Mouse (Mus musculus) testis, postnatal 14 days (tissue): Measurements from ENCODE around the gene 4931409K22Rik.

Experiments used
- DNase-seq: peaks from one replicate; pipeline ENCODE4 v3.0.0; 2021; ENCODE audit warnings: low spot score

The 4931409K22Rik gene

DNA sequence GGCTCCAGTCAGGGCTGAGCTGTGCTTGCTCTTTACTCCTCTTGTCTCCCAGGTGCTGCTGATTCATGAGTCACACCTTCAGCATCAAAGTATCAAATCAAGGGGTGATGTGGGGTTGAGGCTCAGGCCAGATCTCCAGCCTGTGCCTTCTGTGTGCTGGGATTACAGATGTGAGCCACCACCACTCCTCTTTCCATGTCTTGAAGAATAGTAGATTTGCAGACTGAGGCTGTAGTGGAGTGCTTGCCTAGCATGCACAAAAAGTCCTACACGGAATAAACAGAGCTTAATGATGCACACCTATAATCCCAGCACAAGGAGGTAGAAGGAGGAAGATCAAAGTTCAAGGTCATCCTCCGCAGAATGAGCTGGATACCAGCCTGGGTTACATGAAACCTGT, at the start of gene 4931409K22Rik:
TSS of gene 4931409K22Rik (minus strand) at position 101 of the 400 bp plus-strand sequence.
- DNase-seq = no peak

DNA sequence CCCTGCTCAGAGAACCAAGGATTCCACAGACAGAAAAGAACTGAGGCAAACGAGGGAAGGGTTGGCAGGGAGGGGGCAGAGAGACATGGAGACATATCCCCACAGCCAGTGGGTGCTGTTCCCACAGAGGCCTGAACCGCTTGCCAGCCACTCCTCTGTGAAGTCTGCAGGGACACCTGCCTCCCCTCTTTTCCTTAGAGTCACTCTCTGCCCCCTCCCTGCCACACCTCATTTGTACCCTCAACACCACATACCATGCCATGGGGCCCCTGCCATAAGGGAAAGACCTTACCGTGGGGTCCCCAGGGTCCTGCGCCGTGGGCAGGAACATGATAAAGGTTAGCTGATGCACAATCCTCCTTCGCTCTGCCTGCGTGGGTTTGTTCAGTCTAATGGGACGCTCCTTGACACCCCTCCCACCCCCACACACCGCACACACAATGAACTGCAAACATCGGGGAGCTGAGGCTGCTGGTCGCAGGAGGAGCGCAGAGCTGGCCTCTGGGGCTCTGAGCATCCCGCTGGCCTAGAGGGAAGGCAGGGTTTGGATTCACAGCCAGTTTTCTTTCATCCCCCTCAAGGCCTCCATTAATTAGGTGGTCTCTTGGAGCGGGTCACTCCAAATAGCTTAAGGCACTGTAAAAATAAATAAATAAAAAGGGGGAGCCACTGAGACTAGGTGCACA, 49.5 kb upstream of the 4931409K22Rik start:
- no peak for DNase-seq

DNA sequence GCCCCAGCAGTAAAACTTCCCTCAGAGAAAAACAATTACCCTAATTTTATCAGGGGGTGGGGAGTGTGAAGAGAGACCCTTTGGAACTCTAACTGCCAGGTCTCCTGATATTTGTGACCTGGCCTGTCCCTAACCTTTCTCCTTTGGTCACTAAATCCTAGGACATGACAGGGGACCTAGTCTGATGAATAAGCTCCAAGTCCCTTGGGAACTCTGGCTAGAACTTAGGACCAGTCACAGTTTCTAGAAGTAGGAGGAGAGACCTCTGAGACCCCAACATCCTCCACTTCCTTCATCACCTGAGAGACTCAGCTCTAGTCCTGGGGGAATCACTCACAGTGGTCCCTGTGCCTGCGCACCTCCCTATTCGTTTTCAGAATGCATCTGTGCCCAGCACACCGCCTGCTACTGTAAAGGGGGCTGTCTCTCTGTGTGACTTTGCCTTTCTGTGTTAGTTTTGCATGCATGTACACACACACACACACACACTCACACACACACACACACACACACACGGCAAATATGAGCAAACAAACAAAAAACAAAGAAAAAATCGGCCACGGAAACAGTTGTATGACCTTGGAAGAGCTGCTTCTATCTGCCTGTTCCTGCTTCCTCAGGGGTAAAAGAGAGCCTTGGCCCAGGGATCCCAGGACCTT, 48.8 kb upstream of the 4931409K22Rik start:
- DNase-seq = no peak

DNA sequence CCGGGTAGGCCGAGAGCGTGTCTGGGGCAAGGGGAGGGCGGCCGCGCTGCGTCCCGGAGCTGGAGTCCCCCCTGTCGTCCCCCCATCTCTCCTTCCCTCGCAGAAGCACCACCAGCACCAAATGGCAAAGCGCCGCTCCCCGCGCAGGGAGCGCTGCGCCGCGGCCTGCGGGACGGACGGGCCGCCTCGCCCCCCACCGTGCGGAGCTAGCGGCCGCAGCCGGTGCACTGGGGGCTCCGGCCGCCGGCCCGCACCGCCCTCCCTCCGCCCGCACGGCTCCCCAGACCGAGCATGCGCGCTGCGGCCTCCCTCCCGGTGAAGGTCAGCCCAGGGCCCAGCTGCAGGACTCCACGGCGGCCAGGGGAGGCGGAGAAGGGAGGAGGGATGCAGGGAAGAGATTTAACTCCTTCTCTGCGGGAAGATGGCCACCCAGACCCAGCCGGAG, 48.1 kb upstream of the 4931409K22Rik start:
- peak; percentile 87 for DNase-seq

DNA sequence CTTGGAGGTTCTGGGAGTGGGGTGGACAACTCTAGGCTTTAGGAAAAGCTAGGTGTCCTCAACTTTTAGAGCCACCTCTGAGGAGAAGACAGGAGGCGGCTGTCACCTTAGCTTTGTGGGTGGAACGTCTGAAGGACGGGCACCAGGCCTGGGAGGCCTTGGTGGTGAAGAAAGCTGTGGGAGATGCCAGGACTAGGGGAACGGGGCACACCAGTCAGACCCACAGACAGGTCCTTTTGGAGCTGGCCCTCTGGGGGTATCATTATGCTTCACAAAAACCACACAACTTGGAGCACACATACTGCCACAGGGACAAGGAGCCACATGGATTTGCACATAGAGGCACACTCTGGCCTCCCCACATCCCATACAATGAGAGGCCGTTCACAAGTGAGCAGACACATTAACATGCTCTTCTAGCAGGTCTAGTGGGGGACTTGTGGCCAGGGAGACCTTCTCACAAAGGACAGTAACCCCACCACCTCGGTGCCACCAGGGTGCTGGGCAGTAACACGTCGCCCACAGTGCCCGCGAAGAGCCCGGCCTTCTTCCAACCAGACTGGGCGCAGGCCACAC, 47.6 kb upstream of the 4931409K22Rik start:
- no peak for DNase-seq

DNA sequence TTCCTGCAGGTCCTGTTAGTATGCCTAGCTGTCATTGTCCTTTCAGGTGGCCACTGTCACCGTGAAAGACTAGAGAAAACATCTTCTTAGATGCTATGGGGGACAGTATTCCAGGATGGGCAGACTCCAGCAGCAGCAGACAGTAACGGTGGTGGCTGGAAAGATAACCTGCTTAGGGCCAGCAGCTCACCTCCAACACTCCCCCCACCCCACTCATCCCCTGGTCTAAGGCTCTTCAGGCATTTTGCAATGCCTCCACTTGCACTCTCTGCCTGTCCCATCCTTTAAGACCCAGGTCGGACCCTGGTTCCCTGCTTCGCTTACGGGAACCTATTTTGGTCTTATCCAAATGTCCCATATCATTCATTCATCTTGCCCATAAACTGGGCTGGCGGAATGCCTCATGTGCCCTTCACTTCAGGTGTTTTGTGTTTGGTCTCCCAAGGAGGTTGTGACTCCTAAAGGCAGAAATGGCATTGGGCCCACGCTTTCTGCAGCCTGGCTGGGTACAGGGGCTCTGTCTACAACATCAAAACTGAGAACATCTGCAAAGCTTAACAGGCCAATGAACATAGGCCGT, 46.9 kb upstream of the 4931409K22Rik start:
- no peak for DNase-seq

DNA sequence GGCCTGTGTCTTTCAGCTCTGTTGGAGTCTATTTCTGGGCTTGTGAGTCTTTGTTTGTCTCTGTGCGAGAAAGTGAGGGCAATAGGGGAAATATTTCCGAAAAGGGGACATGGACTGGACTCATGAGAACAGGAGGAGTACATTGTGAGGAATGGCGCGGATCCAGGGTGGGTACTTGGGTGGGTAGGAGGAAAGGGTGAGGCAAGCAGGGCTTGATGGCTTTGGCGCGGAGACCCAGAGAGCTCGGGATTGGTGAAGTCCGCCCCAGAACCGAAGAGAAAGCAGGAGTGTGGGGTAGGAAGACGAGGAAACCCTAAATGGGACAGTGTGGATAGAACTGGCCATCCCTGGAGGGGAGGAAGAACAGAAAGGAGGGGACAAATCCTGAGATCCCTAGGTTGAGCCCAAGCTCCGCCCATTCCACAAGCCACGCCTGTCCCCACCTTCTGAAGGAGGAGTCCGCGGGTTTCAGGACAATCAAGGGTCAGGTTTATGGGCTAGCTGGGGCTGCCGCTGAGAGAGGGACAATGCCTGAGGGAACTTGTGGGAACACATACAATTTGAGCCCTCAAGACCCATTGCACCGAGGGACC, 46.2 kb upstream of the 4931409K22Rik start:
- peak; percentile 83 for DNase-seq

DNA sequence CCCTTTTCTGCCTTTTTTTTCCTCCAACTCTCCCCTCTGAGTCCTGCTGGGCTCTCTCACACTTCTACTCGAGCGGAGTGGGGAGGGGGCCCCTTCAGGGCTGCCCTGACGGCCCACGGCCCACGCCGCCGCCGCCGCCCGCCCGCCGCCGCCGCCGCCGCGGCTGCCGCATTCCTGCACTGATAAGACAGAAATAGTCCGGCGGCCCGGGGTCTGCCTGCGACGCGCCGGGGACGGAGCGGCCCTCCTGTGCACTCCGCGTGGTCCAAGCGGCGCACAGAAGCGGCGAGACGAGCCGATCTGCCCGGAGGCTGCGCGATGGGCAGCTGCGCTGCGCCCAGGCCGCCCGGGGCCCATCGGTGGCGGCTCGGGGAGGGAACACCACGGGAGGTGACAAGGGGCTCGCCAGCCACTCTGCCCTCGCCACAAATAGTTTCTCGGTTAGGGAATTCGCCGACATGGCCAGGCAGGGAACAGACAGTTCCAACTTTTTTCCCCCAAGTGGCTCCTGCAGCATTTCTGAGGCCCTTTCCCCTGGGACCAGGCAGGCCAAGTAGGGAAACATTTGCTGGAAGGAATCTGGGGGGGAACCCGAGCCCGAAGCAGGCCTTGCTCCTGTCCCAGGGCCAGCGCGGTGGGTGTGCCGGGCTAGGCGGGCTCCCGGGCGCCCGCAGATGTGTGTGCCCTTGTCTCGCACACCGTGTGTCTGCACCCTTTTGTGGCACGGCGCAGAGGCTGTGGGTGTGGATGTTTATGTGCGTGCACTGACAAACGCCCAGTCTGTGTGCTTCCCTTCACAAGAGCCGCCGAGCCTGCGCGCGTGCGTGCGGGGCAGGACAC, 45.5 kb upstream of the 4931409K22Rik start:
- DNase-seq = peak; percentile 81

DNA sequence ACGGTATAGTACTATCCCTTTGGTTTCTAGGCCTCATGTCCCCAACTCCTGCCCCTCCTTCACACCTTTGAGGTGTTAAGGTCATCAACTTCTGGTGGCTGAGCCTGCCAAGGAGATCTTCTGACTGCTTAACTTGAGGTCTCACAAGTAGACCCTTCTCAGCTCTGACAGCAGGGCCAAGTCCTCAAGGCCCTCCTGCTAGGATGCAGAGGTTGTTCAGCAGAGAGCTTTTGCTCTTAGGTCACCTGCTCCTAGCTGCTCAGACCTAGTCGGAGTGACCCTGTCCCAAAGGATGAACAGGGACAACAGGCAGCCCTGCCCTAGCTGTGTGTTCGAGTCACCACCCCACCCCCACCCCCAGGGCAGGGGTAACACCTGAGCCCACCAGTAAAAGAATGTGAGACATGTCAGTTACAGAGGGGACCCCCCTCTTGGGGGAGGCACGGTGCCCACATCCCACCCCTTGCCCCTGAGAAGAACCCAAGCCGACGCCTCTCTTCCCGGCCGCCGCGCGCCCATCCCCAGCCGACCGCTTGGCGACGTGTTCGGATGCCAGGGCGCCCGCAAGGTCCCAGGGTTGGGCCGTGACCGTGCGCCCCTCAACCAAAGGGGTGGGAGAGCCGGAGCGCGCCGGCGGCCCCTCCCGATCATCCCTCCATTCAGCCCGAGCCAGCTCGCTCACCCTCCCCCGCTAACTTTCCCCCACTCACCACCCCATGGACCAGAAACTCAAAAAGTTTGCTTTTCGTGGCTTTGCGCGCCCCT, 44.6 kb upstream of the 4931409K22Rik start:
- DNase-seq = no peak

DNA sequence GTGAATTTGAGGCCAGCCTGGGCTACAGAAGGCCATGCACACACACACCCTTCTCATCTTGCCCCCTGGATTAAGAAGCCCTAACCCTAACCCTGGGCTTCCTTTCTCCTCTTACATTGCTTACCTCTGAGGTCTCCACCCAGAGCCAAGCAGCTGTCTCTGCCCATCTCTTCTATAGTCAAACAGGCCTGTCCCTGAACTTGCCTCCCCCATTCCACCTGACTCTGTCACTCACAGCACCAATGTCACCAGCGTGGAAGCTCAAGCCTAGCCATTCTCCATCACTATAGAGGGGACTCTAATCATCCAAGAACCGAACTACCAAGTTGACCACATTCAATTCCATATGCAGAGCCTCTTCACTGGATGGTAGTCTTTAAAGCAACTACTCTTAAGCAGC, 43.6 kb upstream of the 4931409K22Rik start:
- DNase-seq = no peak

DNA sequence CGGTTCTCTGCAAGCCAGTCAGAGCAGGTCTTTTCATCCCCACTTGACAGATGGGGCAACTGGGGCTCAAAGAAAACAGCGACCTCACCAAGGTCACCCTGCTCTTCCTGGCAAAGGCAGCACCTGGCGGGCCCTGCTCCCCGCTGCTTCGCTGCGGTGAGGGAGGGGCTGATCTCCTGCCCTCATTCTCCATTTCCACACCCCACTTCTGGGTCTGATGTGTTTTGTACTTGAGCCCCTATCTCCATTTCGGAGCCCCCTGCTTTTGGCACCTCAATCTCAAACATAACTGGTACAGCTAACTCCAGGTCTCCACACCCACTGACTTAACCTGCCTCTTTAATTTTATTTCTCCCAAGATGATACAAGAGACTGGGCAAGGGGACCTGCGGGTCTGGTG, 42.5 kb upstream of the 4931409K22Rik start:
- no peak for DNase-seq

DNA sequence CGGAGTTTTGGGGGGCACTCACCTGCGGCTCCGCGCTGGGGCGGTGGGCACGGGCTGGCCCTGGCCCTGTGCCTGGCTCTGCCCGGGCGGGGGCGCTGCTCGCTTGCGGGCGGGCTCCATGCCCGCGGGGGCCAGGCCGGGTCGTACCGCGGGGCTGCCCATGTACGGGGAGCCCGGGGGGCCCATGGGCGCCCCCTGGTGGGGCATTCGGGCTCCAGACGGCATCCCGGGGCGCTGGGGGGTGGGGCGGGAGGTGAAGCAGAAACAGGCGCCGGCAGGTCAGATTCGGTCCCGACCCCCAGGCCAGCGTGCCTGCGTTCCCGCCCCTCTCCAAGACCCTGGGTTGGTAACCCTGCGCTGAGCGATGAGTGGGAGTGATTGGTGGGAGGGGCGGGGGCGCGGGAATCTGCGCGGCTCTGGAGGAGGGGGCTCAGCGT, 42.0 kb upstream of the 4931409K22Rik start:
- peak; percentile 73 for DNase-seq

DNA sequence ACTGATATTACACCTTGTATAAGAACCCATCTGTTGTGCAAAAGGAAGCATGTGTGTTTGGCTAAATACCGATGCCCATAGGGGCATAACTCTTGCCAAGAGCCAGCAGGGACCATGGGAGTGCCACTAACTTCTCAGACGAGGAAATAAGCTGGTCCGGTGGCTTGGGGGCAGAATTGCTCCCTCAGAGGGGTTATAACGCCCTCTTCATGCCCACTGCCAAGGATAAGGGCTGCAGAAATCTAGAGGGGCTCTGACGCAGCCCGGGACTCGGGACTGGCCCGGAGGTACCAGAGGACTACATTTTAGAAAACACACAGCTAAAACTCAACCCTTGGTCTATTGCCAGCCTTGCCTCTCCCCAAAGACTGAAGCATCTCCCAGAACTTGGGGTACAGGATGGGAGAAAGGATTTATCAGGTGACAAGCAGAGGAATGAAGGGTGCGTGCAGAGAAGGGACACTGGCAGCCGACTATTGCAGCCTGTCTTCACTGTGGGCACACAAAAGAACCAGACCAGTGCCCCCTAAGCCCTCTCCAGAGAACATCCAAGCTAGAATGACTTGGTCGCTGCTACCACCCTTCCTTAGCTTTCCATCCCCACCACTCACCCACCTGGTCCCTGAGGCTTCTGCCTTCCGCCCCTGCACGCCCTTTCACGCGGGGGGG, 41.4 kb upstream of the 4931409K22Rik start:
- DNase-seq = no peak

DNA sequence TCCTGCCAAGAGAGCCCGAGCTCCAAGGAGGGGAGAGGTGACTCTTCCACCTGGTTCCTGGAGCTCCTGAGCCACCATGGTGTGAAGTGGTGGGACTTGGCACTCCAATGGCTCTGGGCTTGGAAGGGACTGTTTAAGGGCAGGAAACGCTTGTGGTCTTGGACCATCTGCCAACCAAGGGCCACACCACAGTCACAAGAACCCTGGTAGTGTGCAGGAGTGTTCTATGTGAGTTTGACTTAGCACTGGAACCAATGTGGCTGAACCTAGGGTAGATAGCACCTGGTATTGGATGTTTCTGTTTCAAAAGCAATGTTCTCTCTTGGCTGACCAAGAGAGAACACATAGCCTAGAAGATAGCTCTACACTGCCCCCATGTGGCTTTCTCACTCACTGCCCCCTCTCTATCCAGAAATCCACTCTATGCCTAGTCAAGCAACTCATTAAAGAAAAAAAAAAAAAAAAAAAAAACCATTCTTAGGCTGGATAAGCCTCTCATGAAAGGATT, 40.7 kb upstream of the 4931409K22Rik start:
- DNase-seq = no peak

DNA sequence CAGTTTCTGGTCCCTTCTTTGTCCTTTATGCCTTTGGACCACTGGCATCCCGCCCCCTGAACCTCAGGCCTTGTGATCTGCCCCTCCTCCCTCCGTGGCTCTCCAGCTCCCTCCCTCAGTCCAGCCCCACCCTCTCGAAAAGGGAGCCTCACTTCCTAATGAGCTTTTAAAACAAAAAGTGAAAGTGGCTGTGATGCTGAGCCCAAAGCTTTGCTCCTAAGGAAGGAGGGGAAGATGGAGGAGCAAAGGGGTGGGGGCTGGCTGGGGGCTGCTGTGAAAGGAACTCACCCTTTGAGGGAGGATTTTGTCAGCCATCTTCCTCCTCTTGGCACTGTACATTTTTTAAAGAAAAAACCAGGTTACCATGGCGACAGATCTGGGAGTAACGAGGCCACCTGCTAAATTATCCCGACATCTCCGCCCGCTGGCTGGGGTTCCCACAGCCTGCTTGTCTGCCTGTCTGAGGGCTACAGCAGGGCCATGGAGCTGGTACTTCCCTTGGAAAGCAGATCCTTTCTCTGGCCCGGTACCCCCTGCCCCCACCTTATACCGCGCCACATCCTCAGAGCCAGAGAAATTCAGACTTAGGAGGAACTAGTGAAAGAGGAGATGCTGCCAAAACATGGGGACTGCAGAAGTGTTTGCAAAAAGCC, 40.0 kb upstream of the 4931409K22Rik start:
- DNase-seq = no peak

DNA sequence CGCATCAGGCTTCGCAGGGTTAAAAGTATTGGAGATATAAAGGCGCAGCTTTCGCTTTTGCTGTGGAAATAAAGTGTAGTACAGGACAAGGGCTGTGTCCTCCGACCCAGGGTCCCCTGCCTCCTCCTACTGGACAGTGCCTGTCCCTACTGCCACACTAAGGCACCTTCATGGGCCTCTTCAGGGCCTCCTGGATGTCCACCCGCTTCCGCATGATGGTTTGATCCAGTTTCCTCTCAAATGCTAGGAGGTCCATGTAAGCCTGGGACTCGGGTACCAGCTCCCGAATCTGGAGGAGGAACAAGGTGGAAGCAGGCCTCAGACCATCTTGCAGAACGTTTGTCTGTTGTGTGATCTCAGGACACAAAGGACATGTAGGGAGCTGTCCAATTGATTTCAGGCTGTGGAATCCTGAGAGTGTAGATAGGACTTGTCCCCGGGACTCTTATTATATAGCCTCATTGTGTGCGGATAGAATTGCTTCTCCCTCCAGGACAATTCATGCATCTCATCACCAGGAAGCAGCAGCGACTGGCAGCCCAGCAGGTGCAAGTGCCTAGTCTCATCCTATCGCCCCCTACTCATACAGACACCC, 39.3 kb upstream of the 4931409K22Rik start:
- no peak for DNase-seq

DNA sequence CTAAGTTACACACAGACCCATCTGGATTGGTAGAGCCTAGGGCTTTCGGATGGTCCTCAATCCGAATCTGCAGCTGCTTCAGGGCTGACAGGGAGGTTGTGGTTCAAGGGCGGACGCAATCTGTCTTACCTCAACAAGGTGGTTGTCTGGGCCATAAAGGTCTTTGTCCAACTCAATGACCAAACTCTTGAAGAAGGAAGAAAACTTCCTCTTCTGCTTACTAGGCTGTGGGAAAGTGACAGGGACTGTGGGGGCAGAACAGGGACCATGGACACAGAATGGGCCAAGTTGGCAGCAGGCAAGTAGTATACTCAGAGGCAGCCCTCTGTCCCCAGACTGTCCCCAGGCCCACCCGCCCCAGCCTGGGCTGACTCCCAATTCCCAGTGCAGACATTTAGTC, 38.7 kb upstream of the 4931409K22Rik start:
- DNase-seq = no peak

DNA sequence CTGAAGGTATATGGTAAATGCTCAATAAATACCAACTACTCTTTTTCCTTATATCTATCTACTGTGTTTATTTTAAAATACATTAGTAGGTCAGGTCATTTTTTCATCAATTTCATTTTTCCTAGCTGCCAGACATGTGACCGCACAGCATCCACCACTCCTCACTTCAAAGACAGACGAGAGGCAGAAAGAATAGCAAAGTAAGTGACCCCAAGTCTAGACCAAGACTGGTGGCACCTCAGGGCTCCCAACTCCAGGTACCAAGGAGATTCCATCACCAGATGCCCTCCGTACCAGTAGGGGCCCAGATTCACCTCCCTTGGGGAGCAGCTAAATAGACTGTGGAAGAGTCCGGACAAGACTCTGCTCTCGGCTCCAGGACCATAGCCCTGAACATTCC, 37.7 kb upstream of the 4931409K22Rik start:
- no peak for DNase-seq

DNA sequence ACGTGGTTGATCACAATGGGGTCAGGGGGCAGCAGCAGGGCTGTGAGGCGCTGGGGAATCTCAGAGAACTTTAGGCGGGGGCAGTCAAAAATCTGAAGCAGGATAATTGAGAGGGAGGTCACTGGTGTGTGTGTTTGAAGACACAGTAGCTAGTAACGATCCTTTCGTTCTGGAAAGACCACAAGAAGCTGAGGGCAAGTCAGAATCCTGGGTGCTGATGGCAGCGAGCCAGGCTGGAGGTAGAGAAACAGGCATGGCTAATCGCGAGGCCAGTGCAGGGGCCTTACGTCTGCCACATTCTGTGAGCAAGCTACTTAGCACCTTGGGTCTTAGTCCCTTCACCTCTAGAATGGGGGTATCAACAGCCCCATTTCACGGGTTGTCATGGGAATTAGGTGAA, 37.3 kb upstream of the 4931409K22Rik start:
- no peak for DNase-seq
